Mouse (Mus musculus): ENCODE results near the gene G6pc. TPM values are rescaled to one million over a fixed set of nuclear protein-coding genes. Genes with fewer than 3 reads are reported as not detected.
"Not testable (repeated sequence)": the region's sequence is repeated elsewhere in the genome, so short reads cannot be mapped to it uniquely, and the experiment has no call there.

G6pc gene
- not detected in 2 replicates for polyA plus RNA-seq (2014; fragmentation: Nextera tagmentation; extraction: Ambion mirVana)

DNA sequence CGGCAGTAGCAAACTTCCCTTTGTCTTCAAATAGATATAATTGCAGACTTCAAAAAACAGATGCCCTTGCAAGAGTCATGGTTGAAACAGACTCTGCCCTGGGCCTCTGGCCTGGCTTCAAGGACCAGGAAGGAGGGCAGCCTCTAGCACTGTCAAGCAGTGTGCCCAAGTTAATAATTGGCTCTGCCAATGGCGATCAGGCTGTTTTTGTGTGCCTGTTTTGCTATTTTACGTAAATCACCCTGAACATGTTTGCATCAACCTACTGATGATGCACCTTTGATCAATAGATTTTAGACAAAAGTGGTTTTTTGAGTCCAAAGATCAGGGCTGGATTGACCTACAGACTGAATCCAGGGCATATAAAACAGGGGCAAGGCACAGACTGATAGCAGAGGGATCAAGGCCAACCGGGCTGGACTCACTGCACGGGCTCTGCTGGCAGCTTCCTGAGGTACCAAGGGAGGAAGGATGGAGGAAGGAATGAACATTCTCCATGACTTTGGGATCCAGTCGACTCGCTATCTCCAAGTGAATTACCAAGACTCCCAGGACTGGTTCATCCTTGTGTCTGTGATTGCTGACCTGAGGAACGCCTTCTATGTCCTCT is at the start of gene G6pc:
TSS of gene G6pc (plus strand) at position 236 of the 610 bp plus-strand sequence.
- H3K9ac ChIP-seq (ENCODE audit: low read length), result no peak within 1 kb of the TSS
- no peak for ATAC-seq (replicated peaks; ENCODE audit: low FRiP score)
- H3K27ac ChIP-seq (ENCODE audit: low read depth, low read length), result no peak within 1 kb of the TSS
- no peak within 1 kb of the TSS for H3K4me2 ChIP-seq (ENCODE audit: low read depth, low read length, severe bottlenecking)
- no peaks in the 10 kb centered on the region for H3K27me3 ChIP-seq (ENCODE audit: control insufficient read depth, insufficient read depth, low read length)
- H3K36me3 ChIP-seq (ENCODE audit: control insufficient read depth, insufficient read depth, low read length), result no peaks in the 10 kb centered on the region
- 88% methylated on average over 8 of the region's 8 CpGs for WGBS
- DNase-seq (ENCODE audit: low spot score), result no peak
- H3K4me1 ChIP-seq (replicated peaks; ENCODE audit: control insufficient read depth, insufficient read depth, low read length), result no peaks in the 10 kb centered on the region
- no peak within 1 kb of the TSS for H3K4me3 ChIP-seq (ENCODE audit: low read depth, low read length)
- no peaks in the 10 kb centered on the region for H3K9me3 ChIP-seq (ENCODE audit: control insufficient read depth, low read length)

DNA sequence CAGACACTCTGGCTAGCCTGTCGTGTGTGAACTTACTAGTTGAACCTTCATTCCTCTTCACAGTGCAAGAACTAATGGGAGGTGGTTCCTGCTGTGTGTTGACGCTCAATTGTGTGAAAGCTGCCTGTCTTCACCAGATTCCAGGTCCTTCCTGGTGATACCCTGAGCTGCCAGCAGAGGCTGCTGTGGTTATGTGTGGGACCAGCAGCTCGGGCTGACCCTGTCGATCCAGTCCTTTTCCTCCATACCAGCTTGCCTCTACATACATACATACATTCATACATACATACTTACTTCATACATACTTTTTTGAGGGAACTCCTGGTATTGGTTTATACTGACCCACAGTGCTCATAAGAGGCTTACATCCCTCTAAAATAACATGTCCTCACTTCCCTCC is 43.8 kb upstream of the G6pc start:
- ATAC-seq (replicated peaks; ENCODE audit: low FRiP score) (peak; percentile 27; the same call in 1 of the 2 replicates), DNase-seq (ENCODE audit: low spot score) (peak; percentile 81)
- H3K4me2 ChIP-seq (ENCODE audit: low read depth, low read length, severe bottlenecking), result no peak overlapping the region
- no peak overlapping the region for H3K4me3 ChIP-seq (ENCODE audit: low read depth, low read length)
- no peaks in the 10 kb centered on the region for H3K27me3 ChIP-seq (ENCODE audit: control insufficient read depth, insufficient read depth, low read length)
- 23% methylated on average over 4 of the region's 4 CpGs for WGBS
- no peaks in the 10 kb centered on the region for H3K4me1 ChIP-seq (replicated peaks; ENCODE audit: control insufficient read depth, insufficient read depth, low read length)
- H3K9ac ChIP-seq (ENCODE audit: low read length), result no peak overlapping the region
- H3K36me3 ChIP-seq (ENCODE audit: control insufficient read depth, insufficient read depth, low read length), result peaks cover 14% of the 10 kb centered on the region; the same call in 1 of the 2 replicates
- no peaks in the 10 kb centered on the region for H3K9me3 ChIP-seq (ENCODE audit: control insufficient read depth, low read length)
- no peak overlapping the region for H3K27ac ChIP-seq (ENCODE audit: low read depth, low read length)

DNA sequence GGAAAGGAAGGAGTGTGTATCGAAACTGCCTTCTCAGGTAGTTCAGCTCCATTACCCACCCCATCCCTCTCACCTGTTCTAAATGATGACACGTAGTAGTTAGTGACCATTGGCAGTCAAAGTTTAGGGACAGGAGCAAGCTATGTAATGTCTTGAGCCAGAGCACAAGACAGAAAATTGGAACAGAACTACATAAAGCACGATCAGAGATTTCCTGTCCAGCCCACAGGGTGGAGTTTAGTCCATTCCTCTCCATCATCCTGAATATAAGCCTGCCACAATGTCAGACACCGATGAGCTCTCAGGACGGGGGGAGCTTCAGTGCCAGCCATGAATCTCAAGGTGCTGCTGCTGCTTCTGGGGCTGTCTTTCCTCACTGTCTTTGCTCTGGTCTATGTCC is 42.6 kb upstream of the G6pc start, which contains the start of gene Aoc2:
TSS of gene Aoc2 (plus strand) at position 301 of the 400 bp plus-strand sequence.
- DNase-seq (ENCODE audit: low spot score) (no peak), ATAC-seq (replicated peaks; ENCODE audit: low FRiP score) (no peak)
- Histone ChIP-seq H3K9ac (ENCODE audit: low read length) (no peak within 1 kb of the TSS), H3K36me3 (ENCODE audit: control insufficient read depth, insufficient read depth, low read length) (peaks cover 9% of the 10 kb centered on the region; the same call in 1 of the 2 replicates), H3K9me3 (ENCODE audit: control insufficient read depth, low read length) (no peaks in the 10 kb centered on the region), H3K27ac (ENCODE audit: low read depth, low read length) (no peak within 1 kb of the TSS), H3K4me1 (replicated peaks; ENCODE audit: control insufficient read depth, insufficient read depth, low read length) (no peaks in the 10 kb centered on the region), H3K4me3 (ENCODE audit: low read depth, low read length) (no peak within 1 kb of the TSS), H3K27me3 (ENCODE audit: control insufficient read depth, insufficient read depth, low read length) (no peaks in the 10 kb centered on the region), H3K4me2 (ENCODE audit: low read depth, low read length, severe bottlenecking) (no peak within 1 kb of the TSS)
- 95% methylated on average over 5 of the region's 5 CpGs for WGBS

DNA sequence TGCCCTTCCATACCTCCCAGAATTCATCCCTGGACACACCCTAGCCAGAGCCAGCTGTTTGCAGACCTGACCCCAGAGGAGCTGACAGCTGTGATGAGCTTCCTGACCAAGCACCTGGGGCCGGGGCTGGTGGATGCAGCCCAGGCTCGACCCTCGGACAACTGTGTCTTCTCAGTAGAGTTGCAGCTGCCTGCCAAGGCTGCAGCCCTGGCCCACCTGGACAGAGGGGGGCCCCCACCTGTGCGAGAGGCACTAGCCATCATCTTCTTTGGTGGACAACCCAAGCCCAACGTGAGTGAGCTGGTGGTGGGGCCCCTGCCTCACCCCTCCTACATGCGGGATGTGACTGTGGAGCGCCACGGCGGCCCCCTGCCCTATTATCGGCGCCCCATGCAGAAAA is 42.2 kb upstream of the G6pc start:
- H3K27me3 ChIP-seq (ENCODE audit: control insufficient read depth, insufficient read depth, low read length); DNase-seq (ENCODE audit: low spot score); H3K36me3 ChIP-seq (ENCODE audit: control insufficient read depth, insufficient read depth, low read length); H3K4me2 ChIP-seq (ENCODE audit: low read depth, low read length, severe bottlenecking); H3K4me1 ChIP-seq (replicated peaks; ENCODE audit: control insufficient read depth, insufficient read depth, low read length); H3K9ac ChIP-seq (ENCODE audit: low read length); H3K27ac ChIP-seq (ENCODE audit: low read depth, low read length); H3K9me3 ChIP-seq (ENCODE audit: control insufficient read depth, low read length); ATAC-seq (replicated peaks; ENCODE audit: low FRiP score); H3K4me3 ChIP-seq (ENCODE audit: low read depth, low read length): not testable (repeated sequence)
- 95% methylated on average over 11 of the region's 11 CpGs for WGBS

DNA sequence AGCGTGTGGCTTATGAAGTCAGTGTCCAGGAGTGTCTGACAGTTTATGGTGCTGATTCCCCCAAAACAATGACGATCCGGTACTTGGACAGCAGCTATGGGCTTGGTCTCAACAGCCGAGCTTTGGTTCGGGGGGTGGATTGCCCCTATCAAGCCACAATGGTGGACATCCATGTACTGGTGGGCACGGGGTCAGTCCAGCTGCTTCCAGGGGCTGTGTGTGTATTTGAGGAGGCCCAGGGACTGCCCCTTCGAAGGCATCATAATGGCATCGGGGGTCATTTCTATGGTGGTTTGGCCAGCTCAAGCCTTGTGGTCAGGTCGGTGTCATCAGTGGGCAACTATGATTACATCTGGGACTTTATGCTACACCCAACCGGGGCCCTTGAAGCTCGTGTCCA is 41.2 kb upstream of the G6pc start:
- Histone ChIP-seq H3K27me3 (ENCODE audit: control insufficient read depth, insufficient read depth, low read length) (no peaks in the 10 kb centered on the region), H3K9me3 (ENCODE audit: control insufficient read depth, low read length) (no peaks in the 10 kb centered on the region), H3K27ac (ENCODE audit: low read depth, low read length) (no peak overlapping the region), H3K36me3 (ENCODE audit: control insufficient read depth, insufficient read depth, low read length) (peaks cover 3% of the 10 kb centered on the region; the same call in 1 of the 2 replicates), H3K4me2 (ENCODE audit: low read depth, low read length, severe bottlenecking) (no peak overlapping the region), H3K4me1 (replicated peaks; ENCODE audit: control insufficient read depth, insufficient read depth, low read length) (no peaks in the 10 kb centered on the region), H3K9ac (ENCODE audit: low read length) (no peak overlapping the region), H3K4me3 (ENCODE audit: low read depth, low read length) (no peak overlapping the region)
- no peak for ATAC-seq (replicated peaks; ENCODE audit: low FRiP score)
- 91% methylated on average over 11 of the region's 11 CpGs for WGBS
- no peak for DNase-seq (ENCODE audit: low spot score)

DNA sequence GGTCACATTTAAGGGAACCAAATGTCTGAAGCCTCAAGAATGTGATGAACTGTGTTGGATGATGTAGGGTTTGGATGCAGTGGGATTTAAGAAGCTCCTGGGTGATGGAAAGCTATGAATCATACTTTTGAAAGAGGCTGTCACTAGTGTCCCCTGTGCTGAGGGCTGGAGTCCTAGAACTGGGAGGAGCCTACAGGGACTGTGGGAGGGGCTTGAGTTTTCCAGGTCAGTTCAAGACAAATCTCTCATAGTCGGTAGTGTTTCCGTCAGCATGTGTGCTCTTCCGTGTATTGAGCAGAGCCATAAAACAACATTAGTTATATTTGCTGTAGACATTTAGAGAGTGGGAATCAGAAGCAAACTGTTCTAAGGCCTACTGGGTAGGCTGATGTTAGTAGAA is 40.0 kb upstream of the G6pc start:
- 59% methylated on average over 3 of the region's 3 CpGs for WGBS
- peaks cover 3% of the 10 kb centered on the region; the same call in 1 of the 2 replicates for H3K36me3 ChIP-seq (ENCODE audit: control insufficient read depth, insufficient read depth, low read length)
- H3K27ac ChIP-seq (ENCODE audit: low read depth, low read length), result no peak overlapping the region
- no peak overlapping the region for H3K9ac ChIP-seq (ENCODE audit: low read length)
- no peak for DNase-seq (ENCODE audit: low spot score)
- H3K4me1 ChIP-seq (replicated peaks; ENCODE audit: control insufficient read depth, insufficient read depth, low read length), result no peaks in the 10 kb centered on the region
- no peaks in the 10 kb centered on the region for H3K9me3 ChIP-seq (ENCODE audit: control insufficient read depth, low read length)
- no peak for ATAC-seq (replicated peaks; ENCODE audit: low FRiP score)
- H3K4me2 ChIP-seq (ENCODE audit: low read depth, low read length, severe bottlenecking), result no peak overlapping the region
- no peak overlapping the region for H3K4me3 ChIP-seq (ENCODE audit: low read depth, low read length)
- H3K27me3 ChIP-seq (ENCODE audit: control insufficient read depth, insufficient read depth, low read length), result no peaks in the 10 kb centered on the region

DNA sequence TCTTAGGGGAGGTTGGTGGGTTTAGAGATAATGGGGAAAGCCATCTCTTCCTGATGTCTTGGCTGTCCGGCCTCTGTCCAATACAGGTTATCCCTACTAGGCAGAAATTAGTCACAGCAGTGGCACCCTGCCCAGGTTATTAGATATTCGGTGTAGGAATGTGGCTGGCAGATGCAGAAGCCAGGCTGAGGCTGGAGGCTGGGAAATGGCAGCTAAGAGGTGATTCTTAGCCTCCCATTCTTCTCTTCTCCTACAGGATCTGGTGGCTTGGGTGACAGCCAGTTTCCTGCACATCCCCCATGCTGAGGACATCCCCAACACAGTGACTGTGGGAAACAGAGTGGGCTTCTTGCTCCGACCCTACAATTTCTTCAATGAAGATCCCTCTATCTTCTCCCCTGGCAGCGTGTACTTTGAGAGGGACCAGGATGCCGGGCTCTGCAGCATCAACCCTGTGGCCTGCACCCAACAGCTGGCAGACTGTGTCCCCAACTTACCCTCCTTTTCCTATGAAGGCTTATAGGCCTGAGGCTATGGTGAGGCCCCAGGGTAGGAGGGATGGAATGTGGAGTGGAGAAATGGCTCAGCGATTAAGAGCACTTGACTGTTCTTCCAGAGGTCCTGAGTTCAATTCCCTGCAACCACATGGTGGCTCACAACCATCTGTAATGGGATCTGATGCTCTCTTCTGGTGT is 38.3 kb upstream of the G6pc start:
- Histone ChIP-seq H3K4me3 (ENCODE audit: low read depth, low read length) (no peak overlapping the region), H3K9me3 (ENCODE audit: control insufficient read depth, low read length) (no peaks in the 10 kb centered on the region), H3K4me2 (ENCODE audit: low read depth, low read length, severe bottlenecking) (no peak overlapping the region), H3K4me1 (replicated peaks; ENCODE audit: control insufficient read depth, insufficient read depth, low read length) (no peaks in the 10 kb centered on the region), H3K36me3 (ENCODE audit: control insufficient read depth, insufficient read depth, low read length) (peaks cover 3% of the 10 kb centered on the region; the same call in 1 of the 2 replicates), H3K27ac (ENCODE audit: low read depth, low read length) (no peak overlapping the region), H3K9ac (ENCODE audit: low read length) (no peak overlapping the region), H3K27me3 (ENCODE audit: control insufficient read depth, insufficient read depth, low read length) (no peaks in the 10 kb centered on the region)
- WGBS, result 85% methylated on average over 6 of the region's 6 CpGs
- DNase-seq (ENCODE audit: low spot score) (no peak), ATAC-seq (replicated peaks; ENCODE audit: low FRiP score) (no peak)

DNA sequence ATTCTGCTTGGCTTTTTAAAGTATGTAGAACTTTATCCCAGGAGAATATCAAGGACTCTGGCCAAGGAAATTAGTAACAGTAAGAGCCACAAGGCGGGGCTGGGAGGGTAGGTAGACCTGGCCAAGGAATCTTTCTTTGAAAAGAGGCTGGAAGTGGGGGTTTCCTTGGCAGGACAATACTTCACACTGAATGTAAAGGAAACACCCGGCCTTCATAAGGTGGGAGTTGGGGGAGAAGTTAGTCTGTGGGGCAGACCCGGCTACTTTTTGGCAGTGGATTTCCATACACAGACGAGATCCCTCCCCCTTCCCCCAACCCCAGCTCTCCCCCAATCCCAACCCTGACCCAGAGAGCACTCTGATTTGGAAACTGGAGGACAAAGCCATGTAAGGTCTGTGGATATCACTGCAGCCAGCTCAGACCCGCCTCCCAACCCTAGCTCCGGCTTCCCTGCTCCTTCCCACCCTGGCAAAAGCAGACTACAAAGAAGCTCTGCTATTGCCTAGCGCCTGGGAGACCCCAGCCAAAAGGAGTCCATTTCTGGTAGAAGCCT is 36.9 kb upstream of the G6pc start, which contains the start of gene Aoc3:
TSS of gene Aoc3 (plus strand) at position 235 of the 554 bp plus-strand sequence.
- WGBS, result 77% methylated on average over 7 of the region's 7 CpGs
- 0 out of 2 replicates have a peak, but pooled peaks cover 2% of the 10 kb centered on the region for H3K4me1 ChIP-seq (replicated peaks; ENCODE audit: control insufficient read depth, insufficient read depth, low read length)
- H3K9ac ChIP-seq (ENCODE audit: low read length), result no peak within 1 kb of the TSS
- no peak within 1 kb of the TSS for H3K4me3 ChIP-seq (ENCODE audit: low read depth, low read length)
- H3K27me3 ChIP-seq (ENCODE audit: control insufficient read depth, insufficient read depth, low read length), result no peaks in the 10 kb centered on the region
- ATAC-seq (replicated peaks; ENCODE audit: low FRiP score) (no peak), DNase-seq (ENCODE audit: low spot score) (no peak)
- no peak within 1 kb of the TSS for H3K4me2 ChIP-seq (ENCODE audit: low read depth, low read length, severe bottlenecking)
- no peaks in the 10 kb centered on the region for H3K36me3 ChIP-seq (ENCODE audit: control insufficient read depth, insufficient read depth, low read length)
- H3K27ac ChIP-seq (ENCODE audit: low read depth, low read length), result no peak within 1 kb of the TSS
- no peaks in the 10 kb centered on the region for H3K9me3 ChIP-seq (ENCODE audit: control insufficient read depth, low read length)

All from forebrain, embryonic 11.5 days (tissue).